Mouse (Mus musculus): Measurements from ENCODE around the gene Uap1l1. TPM values are rescaled to one million over a fixed set of nuclear protein-coding genes. Genes with fewer than 3 reads are reported as not detected.

Uap1l1 gene
- total RNA-seq, 4 experiments from 2014 or later: 12.0 to 28.7 (median 20.3) TPM

GRCm38 (mm10) chr2:25318971-25319773, 46.3 kb downstream of the Uap1l1 start, which contains the start of gene Grin1:
Grin1 (minus strand) TSS chr2:25319187.
- DNase-seq (ENCODE audit: low spot score in 2 of 2): peak; percentile 82 to 88

- DNase-seq (ENCODE audit: low spot score in 2 of 2): no peak
Measured at GRCm38 (mm10) chr2:25318119-25318966, 47.1 kb downstream of the Uap1l1 start.

DNA sequence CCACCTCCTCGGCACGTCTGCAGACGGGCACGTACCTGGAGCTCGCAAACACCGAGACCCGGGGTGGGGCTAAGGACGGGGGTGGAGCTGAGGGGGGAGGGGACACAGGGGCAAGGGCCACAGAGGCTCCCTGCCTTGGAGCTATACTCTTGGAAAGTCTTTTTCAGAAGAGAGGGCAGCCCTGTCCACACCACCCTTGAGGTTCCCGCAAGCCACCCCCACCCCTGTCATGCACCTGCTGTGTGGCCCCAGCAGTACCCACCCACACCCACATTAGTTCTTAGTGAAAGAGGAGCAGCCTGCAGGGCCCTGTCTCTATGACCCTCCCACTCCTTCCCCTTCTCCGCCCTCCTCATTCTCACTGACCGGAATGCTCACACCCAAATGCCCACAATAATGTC, 54.0 kb downstream of the Uap1l1 start:
- no peak for DNase-seq (ENCODE audit: low spot score in 2 of 2)

DNA sequence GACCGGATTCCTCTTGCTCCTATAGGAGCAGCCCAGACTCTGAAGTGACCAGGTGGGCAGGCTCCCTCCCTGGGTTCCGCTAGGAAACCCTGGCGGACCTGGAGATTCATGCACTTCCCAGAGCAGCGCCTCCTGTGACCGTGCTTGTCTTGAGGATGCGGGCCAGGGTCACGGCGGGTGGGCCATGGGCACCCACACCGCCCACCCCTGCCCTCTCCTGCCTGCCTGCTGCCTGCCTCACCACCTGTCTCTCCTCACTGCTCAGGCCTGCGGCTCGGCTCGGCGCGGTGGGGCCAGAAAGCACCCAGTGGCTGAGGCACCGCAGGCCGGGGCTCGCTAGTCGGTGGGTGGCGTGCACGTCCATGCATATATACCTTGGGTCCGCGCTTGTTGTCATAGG, 54.5 kb downstream of the Uap1l1 start:
- DNase-seq (ENCODE audit: low spot score in 2 of 2): no peak

DNA sequence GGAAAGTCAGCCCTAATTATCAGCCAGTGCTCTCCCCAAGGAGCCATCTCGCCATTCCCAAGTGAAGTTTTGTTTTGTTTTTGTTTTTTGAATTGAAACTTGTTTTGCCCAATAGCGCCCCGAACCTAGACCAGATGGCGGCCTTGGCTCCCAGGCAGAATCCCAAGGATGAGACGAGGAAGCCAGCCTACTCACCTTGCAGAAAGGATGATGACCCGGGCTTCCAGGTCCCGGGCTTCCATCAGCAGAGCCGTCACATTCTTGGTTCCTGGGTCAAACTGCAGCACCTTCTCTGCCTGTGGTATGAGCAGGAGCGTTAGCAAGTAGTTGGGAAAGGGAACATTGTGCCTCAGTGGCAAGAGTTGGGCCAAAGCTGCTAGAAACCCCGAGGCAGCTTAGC, 55.3 kb downstream of the Uap1l1 start:
- DNase-seq (ENCODE audit: low spot score in 2 of 2): no peak

Other genes starting within 250 kb of the Uap1l1 start
- 10 to 100 TPM; 16.9 to 20.4 (median 19.5) TPM for gene Nrarp, start 184.9 kb downstream of the Uap1l1 start, total RNA-seq (2022)
- gene Tor4a, start 168.8 kb downstream of the Uap1l1 start, total RNA-seq (2022): 1 to 10 TPM; 2.2 to 4.6 (median 2.8) TPM
- 10 to 100 TPM; 56.7 to 64.9 (median 64.0) TPM for gene Nelfb, start 154.2 kb downstream of the Uap1l1 start, total RNA-seq (2022)
- under 1 TPM in 2 of 4 experiments, not detected in 2; 0.27 to 0.29 TPM for gene Stpg3, start 151.0 kb downstream of the Uap1l1 start, total RNA-seq (2022)
- not detected for gene Fam166a, start 146.9 kb downstream of the Uap1l1 start, total RNA-seq (2022)
- 100 to 1,000 TPM; 303 to 348 (median 313) TPM for gene Tubb4b, start 141.0 kb downstream of the Uap1l1 start, total RNA-seq (2022)
- not detected for gene Slc34a3, start 131.3 kb downstream of the Uap1l1 start, total RNA-seq (2022)
- not detected for gene Rnf224, start 128.9 kb downstream of the Uap1l1 start, total RNA-seq (2022)
- 100 to 1,000 TPM; 219 to 241 (median 229) TPM for gene Rnf208, start 123.4 kb downstream of the Uap1l1 start, total RNA-seq (2022)
- not detected for gene Cysrt1, start 123.2 kb downstream of the Uap1l1 start, total RNA-seq (2022)
- gene AL732309.1, start 118.8 kb downstream of the Uap1l1 start, total RNA-seq (2022): 1 to 10 TPM; 3.3 to 5.5 (median 4.4) TPM
- gene Tmem203, start 110.2 kb downstream of the Uap1l1 start, total RNA-seq (2022): 10 to 100 TPM; 27.0 to 44.4 (median 33.9) TPM
- 10 to 100 TPM; 19.9 to 27.8 (median 24.3) TPM for gene Tprn, start 103.1 kb downstream of the Uap1l1 start, total RNA-seq (2022)
- gene Ssna1, start 93.2 kb downstream of the Uap1l1 start, total RNA-seq (2022): 10 to 100 TPM; 59.0 to 71.0 (median 64.3) TPM
- 100 to 1,000 TPM in 2 of 4 experiments, 10 to 100 TPM in 2; 87.9 to 110 (median 99.0) TPM for gene Anapc2, start 93.2 kb downstream of the Uap1l1 start, total RNA-seq (2022)
- not detected for gene Tmem210, start 77.5 kb downstream of the Uap1l1 start, total RNA-seq (2022)
- not detected for gene Lrrc26, start 75.8 kb downstream of the Uap1l1 start, total RNA-seq (2022)
- 100 to 1,000 TPM; 366 to 436 (median 415) TPM for gene Grin1, start 46.5 kb downstream of the Uap1l1 start, total RNA-seq (2022)
- gene Man1b1, start 33.3 kb downstream of the Uap1l1 start, total RNA-seq (2022): 10 to 100 TPM; 53.7 to 68.2 (median 59.6) TPM
- 10 to 100 TPM; 38.9 to 52.9 (median 45.4) TPM for gene Dpp7, start 9.3 kb downstream of the Uap1l1 start, total RNA-seq (2022)
- 1 to 10 TPM; 2.4 to 4.6 (median 4.2) TPM for gene Sapcd2, start 6.6 kb upstream of the Uap1l1 start, total RNA-seq (2022)
- gene Entpd2, start 30.2 kb upstream of the Uap1l1 start, total RNA-seq (2022): 10 to 100 TPM; 14.6 to 20.7 (median 16.8) TPM
- gene Npdc1, start 33.7 kb upstream of the Uap1l1 start, total RNA-seq (2022): 100 to 1,000 TPM; 390 to 435 (median 411) TPM
- gene Fut7, start 57.6 kb upstream of the Uap1l1 start, total RNA-seq (2022): under 1 TPM; 0.35 to 0.98 (median 0.44) TPM
- gene Abca2, start 63.0 kb upstream of the Uap1l1 start, total RNA-seq (2022): 100 to 1,000 TPM; 165 to 186 (median 183) TPM
- gene Clic3, start 91.2 kb upstream of the Uap1l1 start, total RNA-seq (2022): under 1 TPM in 2 of 4 experiments, not detected in 2; 0.43 to 0.92 TPM
- gene Paxx, start 95.4 kb upstream of the Uap1l1 start, total RNA-seq (2022): 10 to 100 TPM; 60.3 to 63.5 (median 61.8) TPM
- gene Ptgds, start 104.4 kb upstream of the Uap1l1 start, total RNA-seq (2022): 1,000 to 10,000 TPM in 3 of 4 experiments, 100 to 1,000 TPM in 1; 912 to 1,488 (median 1,209) TPM
- not detected for gene Lcn12, start 128.2 kb upstream of the Uap1l1 start, total RNA-seq (2022)
- gene Fbxw5, start 135.1 kb upstream of the Uap1l1 start, total RNA-seq (2022): 100 to 1,000 TPM; 116 to 120 (median 118) TPM
- 1 to 10 TPM in 3 of 4 experiments, under 1 TPM in 1; 0.77 to 1.4 (median 1.2) TPM for gene C8g, start 136.0 kb upstream of the Uap1l1 start, total RNA-seq (2022)
- 10 to 100 TPM; 10.1 to 12.1 (median 10.7) TPM for gene Traf2, start 181.3 kb upstream of the Uap1l1 start, total RNA-seq (2022)
- gene Edf1, start 192.2 kb upstream of the Uap1l1 start, total RNA-seq (2022): 100 to 1,000 TPM; 124 to 203 (median 161) TPM
- 1 to 10 TPM in 3 of 4 experiments, under 1 TPM in 1; 0.96 to 3.8 (median 2.0) TPM for gene Mamdc4, start 209.2 kb upstream of the Uap1l1 start, total RNA-seq (2022)
- gene Phpt1, start 209.5 kb upstream of the Uap1l1 start, total RNA-seq (2022): 10 to 100 TPM; 64.6 to 76.6 (median 69.6) TPM
- 100 to 1,000 TPM in 1 of 4 experiments, 10 to 100 TPM in 3; 82.9 to 103 (median 92.4) TPM for gene Ajm1, start 216.1 kb upstream of the Uap1l1 start, total RNA-seq (2022)
- gene Rabl6, start 242.8 kb upstream of the Uap1l1 start, total RNA-seq (2022): 100 to 1,000 TPM; 127 to 168 (median 150) TPM

All from layer of hippocampus, adult 8-10 months (tissue).